8 mouse cellular contexts compared by ENCODE assay signal in the genomic region with DNA sequence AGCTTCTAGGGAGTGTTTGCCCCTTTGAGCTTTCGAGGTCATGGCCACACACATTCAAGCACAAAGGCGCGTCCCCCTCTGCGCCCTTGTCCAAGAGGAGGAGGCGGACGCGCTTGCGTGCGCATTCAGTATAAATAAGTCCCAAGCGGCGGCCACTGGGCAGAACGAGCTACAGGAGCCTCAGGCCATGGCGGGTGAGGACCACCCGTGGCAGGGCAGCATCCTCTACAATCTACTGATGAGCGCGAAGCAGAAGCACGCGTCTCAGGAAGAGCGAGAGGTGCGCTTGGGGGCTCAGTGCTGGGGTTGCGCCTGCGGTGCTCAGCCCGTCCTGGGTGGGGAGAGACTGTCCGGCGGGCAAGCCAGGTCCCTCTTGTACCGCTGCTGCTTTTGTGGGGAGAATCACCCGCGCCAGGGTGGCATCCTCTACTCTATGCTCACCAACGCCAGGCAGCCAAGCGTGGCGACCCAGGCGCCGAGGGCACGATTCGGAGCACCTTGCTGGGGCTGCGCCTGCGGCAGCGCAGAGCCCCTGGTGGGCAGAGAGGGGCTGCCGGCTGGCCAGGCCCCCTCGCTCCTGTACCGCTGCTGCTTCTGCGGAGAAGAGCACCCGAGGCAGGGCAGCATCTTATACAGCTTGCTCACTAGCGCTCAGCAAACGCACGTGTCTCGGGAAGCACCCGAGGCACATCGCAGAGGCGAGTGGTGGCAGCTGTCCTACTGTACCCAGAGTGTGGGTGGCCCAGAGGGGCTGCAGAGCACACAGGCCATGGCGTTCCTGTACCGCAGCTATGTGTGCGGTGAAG. TPM values are rescaled to one million over a fixed set of nuclear protein-coding genes. Genes with fewer than 3 reads are reported as not detected.
DNase-seq lines count a peak whose midpoint lies in the region; ATAC-seq and TF ChIP-seq lines count a peak whose summit lies in the region.

TSS of gene Nr0b1 (plus strand) at position 151 of the 806 bp plus-strand sequence.

- peak within 1 kb of the TSS; percentile 17 for H3K4me3 ChIP-seq in lung, embryonic 14.5 days (ENCODE audit: low read depth, low read length)
- peak within 1 kb of the TSS; percentile 57 for H3K4me3 ChIP-seq in embryonic facial prominence, embryonic 10.5 days
- H3K4me3 ChIP-seq in intestine, embryonic 15.5 days (replicated peaks): peak within 1 kb of the TSS; percentile 23

- peak; percentile 2 for DNase-seq in lung, embryonic 14.5 days
- DNase-seq in lung, postnatal 25 days (ENCODE audit: low spot score): no peak
- peak; percentile 34 for DNase-seq in embryonic facial prominence, embryonic 10.5 days (ENCODE audit: low spot score)
- DNase-seq in retina, embryonic 14.5 days (ENCODE audit: low spot score): peak; percentile 43
- DNase-seq in thymus, postnatal 0 days (ENCODE audit: low spot score): no peak
- DNase-seq in cerebellum, postnatal 36 days: no peak

- H3K27me3 ChIP-seq in lung, embryonic 14.5 days (ENCODE audit: insufficient read depth, low read length): peaks cover 23% of the 10 kb centered on the region
- H3K27me3 ChIP-seq in embryonic facial prominence, embryonic 10.5 days (replicated peaks; ENCODE audit: low read depth, poor library complexity, severe bottlenecking): peaks cover 46% of the 10 kb centered on the region
- H3K27me3 ChIP-seq in intestine, embryonic 15.5 days (replicated peaks): peaks cover 15% of the 10 kb centered on the region

- no peaks in the 10 kb centered on the region for H3K36me3 ChIP-seq in lung, embryonic 14.5 days (ENCODE audit: insufficient read depth)
- no peaks in the 10 kb centered on the region for H3K36me3 ChIP-seq in embryonic facial prominence, embryonic 10.5 days (replicated peaks)
- H3K36me3 ChIP-seq in intestine, embryonic 15.5 days: no peaks in the 10 kb centered on the region

- ATAC-seq in lung, embryonic 14.5 days (ENCODE audit: insufficient read depth): peak; percentile 68; the same call in 1 of the 2 replicates
- ATAC-seq in intestine, embryonic 15.5 days: no peak
- ATAC-seq in monocyte, adult 5-6 weeks (replicated peaks; ENCODE audit: insufficient number of reproducible peaks, low FRiP score, low TSS enrichment, poor library complexity, severe bottlenecking): no peak

- H3K27ac ChIP-seq in lung, embryonic 14.5 days (ENCODE audit: low read depth): no peak within 1 kb of the TSS
- no peak within 1 kb of the TSS for H3K27ac ChIP-seq in embryonic facial prominence, embryonic 10.5 days (replicated peaks)
- H3K27ac ChIP-seq in intestine, embryonic 15.5 days: no peak within 1 kb of the TSS

- WGBS in lung, embryonic 14.5 days: 16% methylated on average over 52 of the region's 53 CpGs
- 22% methylated on average over 53 of the region's 53 CpGs for WGBS in embryonic facial prominence, embryonic 10.5 days
- 24% methylated on average over 53 of the region's 53 CpGs for WGBS in intestine, embryonic 15.5 days

- no peaks in the 10 kb centered on the region for H3K9me3 ChIP-seq in lung, embryonic 14.5 days (ENCODE audit: low read depth, low read length)
- no peaks in the 10 kb centered on the region for H3K9me3 ChIP-seq in embryonic facial prominence, embryonic 10.5 days
- no peaks in the 10 kb centered on the region for H3K9me3 ChIP-seq in intestine, embryonic 15.5 days

- no peak within 1 kb of the TSS for H3K9ac ChIP-seq in lung, embryonic 14.5 days
- no peak within 1 kb of the TSS for H3K9ac ChIP-seq in intestine, embryonic 15.5 days

- TF ChIP-seq CTCF in lung, embryonic 14.5 days (IDR thresholded peaks at IDR 0.05; ENCODE audit: low read depth): no peak

- H3K4me1 ChIP-seq in lung, embryonic 14.5 days (ENCODE audit: insufficient read depth): no peaks in the 10 kb centered on the region
- 0 out of 2 replicates have a peak, but pooled peaks cover 3% of the 10 kb centered on the region for H3K4me1 ChIP-seq in embryonic facial prominence, embryonic 10.5 days
- no peaks in the 10 kb centered on the region for H3K4me1 ChIP-seq in intestine, embryonic 15.5 days (replicated peaks)

- peak within 1 kb of the TSS; percentile 55 for H3K4me2 ChIP-seq in lung, embryonic 14.5 days
- H3K4me2 ChIP-seq in intestine, embryonic 15.5 days (replicated peaks): peak within 1 kb of the TSS; percentile 66

RNA-seq across cellular contexts. Expression of gene Nr0b1, which starts in this region (rescaled TPM):
- polyA plus RNA-seq in lung, embryonic 14.5 days (2014; fragmentation: Nextera tagmentation; extraction: Ambion mirVana): not detected in 2 replicates
- 1.9 and 2.2 TPM in 2 replicates for polyA plus RNA-seq in embryonic facial prominence, embryonic 10.5 days (2016; fragmentation: Nextera tagmentation; extraction: Ambion mirVana)
- 0.23 and 0.33 TPM in 2 replicates for polyA plus RNA-seq in intestine, embryonic 15.5 days (2015; fragmentation: Nextera tagmentation; extraction: Ambion mirVana)
- 0.17 and 0.18 TPM in 2 replicates for polyA plus RNA-seq in thymus, postnatal 0 days (2015; fragmentation: Nextera tagmentation; extraction: Ambion mirVana)
- total RNA-seq in monocyte, adult 5-6 weeks (2017): not detected in 3 replicates

Comparison
In these comparisons a context has a peak if more than half of its experiments do, and no peak if none do; other contexts are left out.
1. Peak in DNase-seq, ATAC-seq, H3K4me3 ChIP-seq and H3K4me2 ChIP-seq in lung, embryonic 14.5 days; RNA of the gene not detected or under 1 TPM.
2. DNase-seq: peak in embryonic facial prominence, embryonic 10.5 days (single experiment) and retina, embryonic 14.5 days (single experiment); none in lung, postnatal 25 days (single experiment), thymus, postnatal 0 days (single experiment) and cerebellum, postnatal 36 days (0 of 2).
3. Peak in every context shown above with its lines, with median percentiles within 50 percentile points of each other: H3K4me3 ChIP-seq.